Mouse (Mus musculus): ENCODE measurements around the gene Nodal. TPM values are rescaled to one million over a fixed set of nuclear protein-coding genes. Genes with fewer than 3 reads are reported as not detected.

Gene Nodal
- polyA plus RNA-seq, 1 experiment from 2014 or later, result 0.10 TPM

GRCm38 (mm10) chr10:61410193-61410592 is 7.6 kb upstream of the Nodal start:
- Histone ChIP-seq H3K36me3 (ENCODE audit: control insufficient read depth, insufficient read depth) (no peaks in the 10 kb centered on the region), H3K9ac (replicated peaks; ENCODE audit: low read depth, low read length) (no peak overlapping the region), H3K27me3 (replicated peaks; ENCODE audit: control insufficient read depth, insufficient read depth, low read length) (no peaks in the 10 kb centered on the region; the same call in 1 of the 2 replicates), H3K4me2 (ENCODE audit: low read length) (no peak overlapping the region), H3K9me3 (ENCODE audit: control insufficient read depth, low read length) (no peaks in the 10 kb centered on the region), H3K4me3 (replicated peaks; ENCODE audit: low read length) (no peak overlapping the region), H3K4me1 (replicated peaks; ENCODE audit: control insufficient read depth, insufficient read depth, low read length) (no peaks in the 10 kb centered on the region), H3K27ac (ENCODE audit: low read length) (no peak overlapping the region)
- no peak for ATAC-seq
- WGBS, result 26% methylated on average over 9 of the region's 9 CpGs

- H3K9me3 ChIP-seq (ENCODE audit: control insufficient read depth, low read length), result no peaks in the 10 kb centered on the region
- no peak for ATAC-seq
- 68% methylated on average over 21 of the region's 21 CpGs for WGBS
- no peak overlapping the region for H3K4me2 ChIP-seq (ENCODE audit: low read length)
- H3K4me3 ChIP-seq (replicated peaks; ENCODE audit: low read length), result no peak overlapping the region
- no peak overlapping the region for H3K27ac ChIP-seq (ENCODE audit: low read length)
- peaks cover 9% of the 10 kb centered on the region for H3K27me3 ChIP-seq (replicated peaks; ENCODE audit: control insufficient read depth, insufficient read depth, low read length)
- no peak overlapping the region for H3K9ac ChIP-seq (replicated peaks; ENCODE audit: low read depth, low read length)
- H3K4me1 ChIP-seq (replicated peaks; ENCODE audit: control insufficient read depth, insufficient read depth, low read length), result peaks cover 4% of the 10 kb centered on the region
- no peaks in the 10 kb centered on the region for H3K36me3 ChIP-seq (ENCODE audit: control insufficient read depth, insufficient read depth)
Measured at GRCm38 (mm10) chr10:61412910-61413625, 4.7 kb upstream of the Nodal start.

DNA sequence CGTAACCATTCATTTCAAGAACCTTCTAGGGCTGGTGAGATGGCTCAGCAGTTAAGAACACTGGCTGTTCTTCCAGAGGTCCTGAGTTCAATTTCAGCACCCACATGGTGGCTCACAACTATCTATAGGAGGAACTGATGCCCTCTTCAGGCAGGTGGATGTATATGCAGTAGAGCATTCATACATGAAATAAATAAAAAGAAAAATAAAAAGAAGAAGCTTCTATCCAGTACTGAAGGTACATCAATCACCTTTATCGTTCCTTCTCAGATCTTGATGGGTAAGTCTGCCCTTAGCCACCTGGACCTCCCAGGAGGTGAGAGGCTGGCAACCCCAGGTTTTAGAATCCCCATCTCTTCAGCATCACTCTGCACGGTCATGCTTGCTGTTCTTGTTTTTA is 2.5 kb upstream of the Nodal start:
- Histone ChIP-seq H3K4me3 (replicated peaks; ENCODE audit: low read length) (no peak overlapping the region), H3K4me1 (replicated peaks; ENCODE audit: control insufficient read depth, insufficient read depth, low read length) (peaks cover 11% of the 10 kb centered on the region), H3K36me3 (ENCODE audit: control insufficient read depth, insufficient read depth) (no peaks in the 10 kb centered on the region), H3K9ac (replicated peaks; ENCODE audit: low read depth, low read length) (no peak overlapping the region), H3K9me3 (ENCODE audit: control insufficient read depth, low read length) (no peaks in the 10 kb centered on the region), H3K27ac (ENCODE audit: low read length) (no peak overlapping the region), H3K27me3 (replicated peaks; ENCODE audit: control insufficient read depth, insufficient read depth, low read length) (peaks cover 29% of the 10 kb centered on the region), H3K4me2 (ENCODE audit: low read length) (no peak overlapping the region)
- no peak for ATAC-seq
- WGBS, result 72% methylated on average over 3 of the region's 3 CpGs

GRCm38 (mm10) chr10:61415890-61416289 is 1.9 kb upstream of the Nodal start:
- Histone ChIP-seq H3K9ac (replicated peaks; ENCODE audit: low read depth, low read length) (no peak overlapping the region), H3K27me3 (replicated peaks; ENCODE audit: control insufficient read depth, insufficient read depth, low read length) (peaks cover 32% of the 10 kb centered on the region), H3K4me1 (replicated peaks; ENCODE audit: control insufficient read depth, insufficient read depth, low read length) (peaks cover 11% of the 10 kb centered on the region), H3K9me3 (ENCODE audit: control insufficient read depth, low read length) (no peaks in the 10 kb centered on the region), H3K27ac (ENCODE audit: low read length) (no peak overlapping the region), H3K36me3 (ENCODE audit: control insufficient read depth, insufficient read depth) (no peaks in the 10 kb centered on the region), H3K4me3 (replicated peaks; ENCODE audit: low read length) (no peak overlapping the region), H3K4me2 (ENCODE audit: low read length) (no peak overlapping the region)
- 26% methylated on average over 8 of the region's 8 CpGs for WGBS
- no peak for ATAC-seq

GRCm38 (mm10) chr10:61416561-61416960 is 1.2 kb upstream of the Nodal start:
- no peak overlapping the region for H3K4me2 ChIP-seq (ENCODE audit: low read length)
- H3K4me1 ChIP-seq (replicated peaks; ENCODE audit: control insufficient read depth, insufficient read depth, low read length), result peaks cover 11% of the 10 kb centered on the region
- no peak overlapping the region for H3K4me3 ChIP-seq (replicated peaks; ENCODE audit: low read length)
- no peaks in the 10 kb centered on the region for H3K36me3 ChIP-seq (ENCODE audit: control insufficient read depth, insufficient read depth)
- peaks cover 32% of the 10 kb centered on the region for H3K27me3 ChIP-seq (replicated peaks; ENCODE audit: control insufficient read depth, insufficient read depth, low read length)
- H3K9ac ChIP-seq (replicated peaks; ENCODE audit: low read depth, low read length), result no peak overlapping the region
- H3K27ac ChIP-seq (ENCODE audit: low read length), result no peak overlapping the region
- ATAC-seq, result no peak
- WGBS, result 39% methylated on average over 7 of the region's 7 CpGs
- H3K9me3 ChIP-seq (ENCODE audit: control insufficient read depth, low read length), result no peaks in the 10 kb centered on the region

- no peak overlapping the region for H3K4me3 ChIP-seq (replicated peaks; ENCODE audit: low read length)
- H3K27ac ChIP-seq (ENCODE audit: low read length), result no peak overlapping the region
- H3K4me2 ChIP-seq (ENCODE audit: low read length), result no peak overlapping the region
- no peak for ATAC-seq
- H3K36me3 ChIP-seq (ENCODE audit: control insufficient read depth, insufficient read depth), result no peaks in the 10 kb centered on the region
- no peaks in the 10 kb centered on the region for H3K9me3 ChIP-seq (ENCODE audit: control insufficient read depth, low read length)
- 45% methylated on average over 2 of the region's 2 CpGs for WGBS
- H3K27me3 ChIP-seq (replicated peaks; ENCODE audit: control insufficient read depth, insufficient read depth, low read length), result peaks cover 32% of the 10 kb centered on the region
- H3K4me1 ChIP-seq (replicated peaks; ENCODE audit: control insufficient read depth, insufficient read depth, low read length), result peaks cover 11% of the 10 kb centered on the region
- no peak overlapping the region for H3K9ac ChIP-seq (replicated peaks; ENCODE audit: low read depth, low read length)
Measured at GRCm38 (mm10) chr10:61417046-61417445, 726 bp upstream of the Nodal start.

- WGBS, result 3% methylated on average over 49 of the region's 50 CpGs
- Histone ChIP-seq H3K27ac (ENCODE audit: low read length) (no peak overlapping the region), H3K4me3 (replicated peaks; ENCODE audit: low read length) (peak overlapping the region; percentile 49), H3K27me3 (replicated peaks; ENCODE audit: control insufficient read depth, insufficient read depth, low read length) (peaks cover 32% of the 10 kb centered on the region), H3K9me3 (ENCODE audit: control insufficient read depth, low read length) (no peaks in the 10 kb centered on the region), H3K9ac (replicated peaks; ENCODE audit: low read depth, low read length) (peak overlapping the region; percentile 59), H3K36me3 (ENCODE audit: control insufficient read depth, insufficient read depth) (no peaks in the 10 kb centered on the region), H3K4me2 (ENCODE audit: low read length) (peak overlapping the region; percentile 87), H3K4me1 (replicated peaks; ENCODE audit: control insufficient read depth, insufficient read depth, low read length) (peaks cover 11% of the 10 kb centered on the region)
- peak; percentile 43 for ATAC-seq
Measured at GRCm38 (mm10) chr10:61418131-61418900, 544 bp downstream of the Nodal start.

- Histone ChIP-seq H3K4me2 (ENCODE audit: low read length) (no peak overlapping the region), H3K9ac (replicated peaks; ENCODE audit: low read depth, low read length) (no peak overlapping the region), H3K4me3 (replicated peaks; ENCODE audit: low read length) (no peak overlapping the region), H3K27me3 (replicated peaks; ENCODE audit: control insufficient read depth, insufficient read depth, low read length) (peaks cover 32% of the 10 kb centered on the region), H3K36me3 (ENCODE audit: control insufficient read depth, insufficient read depth) (no peaks in the 10 kb centered on the region), H3K9me3 (ENCODE audit: control insufficient read depth, low read length) (no peaks in the 10 kb centered on the region), H3K27ac (ENCODE audit: low read length) (no peak overlapping the region), H3K4me1 (replicated peaks; ENCODE audit: control insufficient read depth, insufficient read depth, low read length) (peaks cover 11% of the 10 kb centered on the region)
- no peak for ATAC-seq
- WGBS, result 4% methylated on average over 24 of the region's 24 CpGs
Measured at GRCm38 (mm10) chr10:61419146-61419545, 1.4 kb downstream of the Nodal start.

- Histone ChIP-seq H3K9ac (replicated peaks; ENCODE audit: low read depth, low read length) (no peak overlapping the region), H3K4me3 (replicated peaks; ENCODE audit: low read length) (no peak overlapping the region), H3K4me1 (replicated peaks; ENCODE audit: control insufficient read depth, insufficient read depth, low read length) (peaks cover 16% of the 10 kb centered on the region), H3K9me3 (ENCODE audit: control insufficient read depth, low read length) (no peaks in the 10 kb centered on the region), H3K27me3 (replicated peaks; ENCODE audit: control insufficient read depth, insufficient read depth, low read length) (peaks cover 32% of the 10 kb centered on the region), H3K4me2 (ENCODE audit: low read length) (no peak overlapping the region), H3K36me3 (ENCODE audit: control insufficient read depth, insufficient read depth) (no peaks in the 10 kb centered on the region), H3K27ac (ENCODE audit: low read length) (no peak overlapping the region)
- WGBS, result 70% methylated on average over 4 of the region's 4 CpGs
- no peak for ATAC-seq
Measured at GRCm38 (mm10) chr10:61420011-61420410, 2.2 kb downstream of the Nodal start.

Data from forebrain, embryonic 16.5 days (tissue).